In genomic region chr15:11065528-11066171, GRCm38 (mm10) we compare ENCODE assay signal across 10 mouse cellular contexts. TPM values are rescaled to one million over a fixed set of nuclear protein-coding genes. Genes with fewer than 3 reads are reported as not detected.
DNase-seq lines count a peak whose midpoint lies in the region; ATAC-seq and TF ChIP-seq lines count a peak whose summit lies in the region.
"Had no signal": no experiment of that assay in that cellular context is flagged by ENCODE, and none has a peak within 500 bp of the region (broad histone marks: within the 10 kb centered on the region; RNA-seq: fewer than 3 reads in every experiment).

No protein-coding gene starts in this region.

- no peaks in the 10 kb centered on the region for H3K9me3 ChIP-seq in forebrain, embryonic 12.5 days
- H3K9me3 ChIP-seq in neural tube, embryonic 11.5 days (ENCODE audit: control insufficient read depth, low read length): no peaks in the 10 kb centered on the region
- H3K9me3 ChIP-seq: megakaryocyte, embryonic 14.5 days had no signal

- H3K4me2 ChIP-seq in forebrain, embryonic 12.5 days: peak overlapping the region; percentile 54
- H3K4me2 ChIP-seq in neural tube, embryonic 11.5 days (ENCODE audit: low read depth): peak overlapping the region; percentile 48

- H3K9ac ChIP-seq in forebrain, embryonic 12.5 days: 0 out of 2 replicates have a peak overlapping the region, but pooled peaks have one; percentile 44
- H3K9ac ChIP-seq in neural tube, embryonic 11.5 days (ENCODE audit: low read length): no peak overlapping the region; the same call in 1 of the 2 replicates

- H3K27ac ChIP-seq in kidney, adult 2 months (ENCODE audit: insufficient read depth, low read depth, low read length): peak overlapping the region; percentile 63; the same call in 1 of the 2 replicates
- 0 out of 2 replicates have a peak overlapping the region, but pooled peaks have one; percentile 42 for H3K27ac ChIP-seq in forebrain, embryonic 12.5 days
- no peak overlapping the region for H3K27ac ChIP-seq in neural tube, embryonic 11.5 days (ENCODE audit: low read depth, low read length)

- no peak for ATAC-seq in forebrain, embryonic 12.5 days (ENCODE audit: low FRiP score)
- no peak for ATAC-seq in neural tube, embryonic 11.5 days (ENCODE audit: insufficient read depth, low FRiP score, low TSS enrichment)

- DNase-seq in kidney, adult 2 months: no peak
- DNase-seq in kidney, adult 8-10 months: no peak
- DNase-seq in kidney, postnatal 10 days: peak; percentile 31
- DNase-seq in neural tube, embryonic 11.5 days (ENCODE audit: low spot score): peak; percentile 20
- DNase-seq in spleen, postnatal 14 days (ENCODE audit: low spot score in 2 of 2): no peak
- DNase-seq in layer of hippocampus, postnatal 14 days (ENCODE audit: low spot score in 2 of 2): no peak
- DNase-seq in cerebellum, adult 9-10 months: no peak
- DNase-seq: cerebellum, adult 11-12 months had no signal

- H3K27me3 ChIP-seq in kidney, adult 2 months (replicated peaks; ENCODE audit: control insufficient read depth, insufficient read depth, low read length): no peaks in the 10 kb centered on the region
- peaks cover 12% of the 10 kb centered on the region; the same call in 1 of the 2 replicates for H3K27me3 ChIP-seq in forebrain, embryonic 12.5 days
- H3K27me3 ChIP-seq in neural tube, embryonic 11.5 days (ENCODE audit: control insufficient read depth, insufficient read depth, low read length): no peaks in the 10 kb centered on the region

- WGBS in kidney, adult 2 months: 19% methylated on average over 9 of the region's 9 CpGs
- WGBS in forebrain, embryonic 12.5 days: 13% methylated on average over 9 of the region's 9 CpGs
- WGBS in neural tube, embryonic 11.5 days: 6% methylated on average over 9 of the region's 9 CpGs

- H3K4me1 ChIP-seq in kidney, adult 2 months (ENCODE audit: control insufficient read depth, insufficient read depth, low read length): peaks cover 6% of the 10 kb centered on the region; the same call in 1 of the 2 replicates
- peaks cover 30% of the 10 kb centered on the region for H3K4me1 ChIP-seq in forebrain, embryonic 12.5 days
- peaks cover 16% of the 10 kb centered on the region for H3K4me1 ChIP-seq in neural tube, embryonic 11.5 days (ENCODE audit: control insufficient read depth, insufficient read depth, low read length)

- no peak for TF ChIP-seq POLR2A in kidney, adult 2 months (IDR thresholded peaks at IDR 0.05; ENCODE audit: low read depth, low read length)

- no peak for TF ChIP-seq CTCF in kidney, adult 2 months (conservative IDR thresholded peaks at IDR 0.05; ENCODE audit: insufficient read depth, insufficient read length, low read depth, low read length)

- peak overlapping the region; percentile 57; the same call in 1 of the 2 replicates for H3K4me3 ChIP-seq in kidney, adult 2 months (ENCODE audit: insufficient read depth, low read depth, low read length)
- peak overlapping the region; percentile 30 for H3K4me3 ChIP-seq in forebrain, embryonic 12.5 days (replicated peaks)
- peak overlapping the region; percentile 27 for H3K4me3 ChIP-seq in neural tube, embryonic 11.5 days (ENCODE audit: low read depth, low read length)
- H3K4me3 ChIP-seq: megakaryocyte, embryonic 14.5 days had no signal

- H3K36me3 ChIP-seq in kidney, adult 2 months (ENCODE audit: control insufficient read depth, insufficient read depth, low read length): no peaks in the 10 kb centered on the region
- H3K36me3 ChIP-seq in forebrain, embryonic 12.5 days (replicated peaks): no peaks in the 10 kb centered on the region
- no peaks in the 10 kb centered on the region for H3K36me3 ChIP-seq in neural tube, embryonic 11.5 days (ENCODE audit: control insufficient read depth, insufficient read depth, low read length)

RNA-seq across cellular contexts. Expression of gene Adamts12, which starts 1.1 kb away (rescaled TPM):
- 0.80 TPM in 2 replicates for polyA plus RNA-seq in kidney, adult 2 months (2012; rRNA removed)
- 1.7 and 3.2 TPM in 2 replicates for polyA plus RNA-seq in forebrain, embryonic 12.5 days (2016; fragmentation: Nextera tagmentation; extraction: Ambion mirVana)
- polyA plus RNA-seq in neural tube, embryonic 11.5 days (2014; fragmentation: Nextera tagmentation; extraction: Ambion mirVana): 1.6 and 2.2 TPM in 2 replicates
- 1 to 10 TPM; 2.5 to 3.0 TPM for total RNA-seq in layer of hippocampus, postnatal 14 days (2021)

RNA-seq across cellular contexts. Expression of gene Rxfp3, which starts 27.9 kb away (rescaled TPM):
- polyA plus RNA-seq in kidney, adult 2 months (2012; rRNA removed): not detected in 2 replicates
- 1.9 and 2.5 TPM in 2 replicates for polyA plus RNA-seq in forebrain, embryonic 12.5 days (2016; fragmentation: Nextera tagmentation; extraction: Ambion mirVana)
- polyA plus RNA-seq in neural tube, embryonic 11.5 days (2014; fragmentation: Nextera tagmentation; extraction: Ambion mirVana): 1.7 and 2.0 TPM in 2 replicates
- total RNA-seq in layer of hippocampus, postnatal 14 days (2021): 1 to 10 TPM; 5.9 to 7.1 TPM

Comparison
In these comparisons a context has a peak if more than half of its experiments do, and no peak if none do; other contexts are left out.
1. DNase-seq: peak in kidney, postnatal 10 days (single experiment) and neural tube, embryonic 11.5 days (single experiment); none in kidney, adult 2 months (single experiment), kidney, adult 8-10 months (0 of 2), spleen, postnatal 14 days (0 of 2), layer of hippocampus, postnatal 14 days (0 of 2) and cerebellum, adult 9-10 months (single experiment).
2. Peak in every context shown above with its lines, with median percentiles within 50 percentile points of each other: H3K4me3 ChIP-seq.